Mouse (Mus musculus) layer of hippocampus, adult 9-11 months (tissue): ENCODE results near the gene Tmx2.

Experiments
- DNase-seq: peaks from one replicate; pipeline ENCODE4 v3.0.0; 2022

The Tmx2 gene

GRCm38 (mm10) chr2:84636231-84636741 lies 42.7 kb downstream of the Tmx2 start:
- DNase-seq = no peak

GRCm38 (mm10) chr2:84635611-84636010 lies 43.3 kb downstream of the Tmx2 start:
- DNase-seq = peak; percentile 89

GRCm38 (mm10) chr2:84634934-84635482 lies 43.9 kb downstream of the Tmx2 start:
- peak; percentile 34 for DNase-seq

GRCm38 (mm10) chr2:84634006-84634405 lies 44.9 kb downstream of the Tmx2 start:
- DNase-seq = no peak

GRCm38 (mm10) chr2:84632999-84633398 lies 45.9 kb downstream of the Tmx2 start:
- DNase-seq = no peak

GRCm38 (mm10) chr2:84632001-84632400 lies 46.9 kb downstream of the Tmx2 start:
- no peak for DNase-seq

GRCm38 (mm10) chr2:84627036-84627435 lies 51.9 kb downstream of the Tmx2 start:
- DNase-seq = no peak

GRCm38 (mm10) chr2:84626366-84626975 lies 52.5 kb downstream of the Tmx2 start:
- no peak for DNase-seq

- no peak for DNase-seq
Measured at GRCm38 (mm10) chr2:84624201-84624600, 54.7 kb downstream of the Tmx2 start.

- DNase-seq = no peak
Measured at GRCm38 (mm10) chr2:84623428-84624119, 55.4 kb downstream of the Tmx2 start.

GRCm38 (mm10) chr2:84622668-84623067 lies 56.3 kb downstream of the Tmx2 start:
- DNase-seq = no peak
